Comparison of ENCODE assay signal across 35 mouse cellular contexts in the genomic region with DNA sequence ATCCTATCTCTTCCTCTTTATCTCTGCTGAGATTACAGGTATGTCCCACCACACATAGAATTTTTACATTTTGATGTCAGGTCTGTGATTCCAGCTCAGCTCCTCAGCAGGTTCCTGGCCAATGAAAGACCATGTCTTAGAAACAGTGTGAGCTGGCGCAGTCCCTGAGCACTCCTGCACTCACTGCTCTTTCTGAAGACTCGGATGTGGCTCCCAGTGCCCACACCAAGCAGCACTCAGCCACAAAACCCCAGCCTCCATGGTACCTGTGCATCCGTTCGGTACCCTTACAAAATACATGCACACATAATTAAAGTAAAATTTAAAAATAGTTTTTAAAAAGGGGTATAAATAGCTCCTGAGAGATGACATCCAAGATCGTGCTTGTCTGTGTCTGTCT. TPM values are rescaled to one million over a fixed set of nuclear protein-coding genes. Genes with fewer than 3 reads are reported as not detected.
"Had no signal": no experiment of that assay in that cellular context is flagged by ENCODE, and none has a peak within 500 bp of the region (broad histone marks: within the 10 kb centered on the region; RNA-seq: fewer than 3 reads in every experiment).

No protein-coding gene starts in this region.

- H3K4me3 ChIP-seq: embryonic facial prominence, embryonic 10.5 days; embryonic facial prominence, embryonic 12.5 days; embryonic facial prominence, embryonic 13.5 days; embryonic facial prominence, embryonic 15.5 days; erythroblast, embryonic 14.5 days; forebrain, embryonic 10.5 days; forebrain, embryonic 12.5 days; forebrain, embryonic 13.5 days; forebrain, embryonic 15.5 days; gastrocnemius, adult 2 months; heart, adult 2 months had no signal

- H3K4me2 ChIP-seq: embryonic facial prominence, embryonic 12.5 days; embryonic facial prominence, embryonic 13.5 days; embryonic facial prominence, embryonic 15.5 days; forebrain, embryonic 12.5 days; forebrain, embryonic 13.5 days; forebrain, embryonic 15.5 days had no signal

- H3K4me1 ChIP-seq: embryonic facial prominence, embryonic 12.5 days; embryonic facial prominence, embryonic 13.5 days; embryonic facial prominence, embryonic 15.5 days; forebrain, embryonic 12.5 days; forebrain, embryonic 13.5 days; forebrain, embryonic 15.5 days had no signal

- DNase-seq: cerebellum, adult 9-10 months; cerebellum, adult 9-11 months; cerebellum, postnatal 10 days; cerebellum, postnatal 25 days; cerebellum, postnatal 36 days; embryo, embryonic 11 days; forebrain, postnatal 0 days; gastrocnemius, adult 2 months; gastrocnemius, postnatal 10 days; gastrocnemius, postnatal 14 days; gastrocnemius, postnatal 25 days; gastrocnemius, postnatal 36 days; heart, adult 11 months; heart, adult 18-20 months; heart, adult 2 months had no signal

- H3K27me3 ChIP-seq: embryonic facial prominence, embryonic 12.5 days; embryonic facial prominence, embryonic 13.5 days; embryonic facial prominence, embryonic 15.5 days; forebrain, embryonic 12.5 days; forebrain, embryonic 13.5 days; forebrain, embryonic 15.5 days had no signal

- ATAC-seq: forebrain, embryonic 13.5 days; forebrain, embryonic 14.5 days; forebrain, embryonic 15.5 days; forebrain, embryonic 16.5 days; forebrain, postnatal 0 days had no signal

- H3K9me3 ChIP-seq: embryonic facial prominence, embryonic 10.5 days; embryonic facial prominence, embryonic 12.5 days; embryonic facial prominence, embryonic 13.5 days; embryonic facial prominence, embryonic 15.5 days; forebrain, embryonic 10.5 days; forebrain, embryonic 12.5 days; forebrain, embryonic 13.5 days; forebrain, embryonic 15.5 days had no signal

- H3K27ac ChIP-seq: embryonic facial prominence, embryonic 10.5 days; embryonic facial prominence, embryonic 12.5 days; embryonic facial prominence, embryonic 13.5 days; embryonic facial prominence, embryonic 15.5 days; forebrain, embryonic 12.5 days; forebrain, embryonic 13.5 days; forebrain, embryonic 15.5 days; gastrocnemius, adult 2 months; heart, adult 2 months had no signal

- H3K9ac ChIP-seq: embryonic facial prominence, embryonic 12.5 days; embryonic facial prominence, embryonic 13.5 days; embryonic facial prominence, embryonic 15.5 days; forebrain, embryonic 12.5 days; forebrain, embryonic 13.5 days; forebrain, embryonic 15.5 days; forebrain, postnatal 0 days had no signal

RNA-seq across cellular contexts. Expression of gene Ccin, which starts 42.0 kb away (rescaled TPM):
- total RNA-seq: common myeloid progenitor, adult 5-6 weeks; gastrocnemius, adult 18-20 months; gastrocnemius, adult 2 months; gastrocnemius, adult 8-10 months; gastrocnemius, postnatal 25 days; gastrocnemius, postnatal 36 days; granulocyte monocyte progenitor cell, adult 5-6 weeks; heart, adult 18-20 months; heart, adult 2 months; heart, adult 8-10 months had no signal
- polyA plus RNA-seq: cortical plate, adult 2 months; embryonic facial prominence, embryonic 10.5 days; embryonic facial prominence, embryonic 11.5 days; embryonic facial prominence, embryonic 12.5 days; embryonic facial prominence, embryonic 13.5 days; embryonic facial prominence, embryonic 14.5 days; embryonic facial prominence, embryonic 15.5 days; erythroblast, embryonic 14.5 days; forebrain, embryonic 10.5 days; forebrain, embryonic 11.5 days; forebrain, embryonic 13.5 days; forebrain, embryonic 14.5 days; forebrain, embryonic 15.5 days; forebrain, embryonic 16.5 days; forebrain, postnatal 0 days had no signal
